Mouse (Mus musculus) C2C12 (cell line): ENCODE measurements around the gene Leng8.

Source experiments
- CTCF ChIP-seq: IDR thresholded peaks from one replicate; pipeline ENCODE4 v1.5.1; 2011; ENCODE audit not compliant: control insufficient read depth, insufficient read depth, insufficient read length
- FOSL1 ChIP-seq: IDR thresholded peaks from one replicate; pipeline ENCODE4 v1.8.0; 2011; ENCODE audit warnings: mild to moderate bottlenecking, low read length; ENCODE audit not compliant: poor library complexity, insufficient read depth, severe bottlenecking
- MAX ChIP-seq: IDR thresholded peaks from one replicate; pipeline ENCODE4 v1.6.1; 2011; ENCODE audit warnings: mild to moderate bottlenecking, control low read depth
- MYOD1 ChIP-seq: IDR thresholded peaks from one replicate; pipeline ENCODE4 v1.6.1; 2011; ENCODE audit warnings: low read depth; ENCODE audit not compliant: control insufficient read depth, insufficient read length
- MYOG ChIP-seq: IDR thresholded peaks from one replicate; pipeline ENCODE4 v1.6.1; 2011; ENCODE audit not compliant: control insufficient read depth, insufficient read length; ENCODE audit errors: extremely low read depth
- USF1 ChIP-seq: IDR thresholded peaks from one replicate; pipeline ENCODE4 v1.6.1; 2011; ENCODE audit warnings: low read depth, mild to moderate bottlenecking, control low read depth, moderate library complexity

DNA sequence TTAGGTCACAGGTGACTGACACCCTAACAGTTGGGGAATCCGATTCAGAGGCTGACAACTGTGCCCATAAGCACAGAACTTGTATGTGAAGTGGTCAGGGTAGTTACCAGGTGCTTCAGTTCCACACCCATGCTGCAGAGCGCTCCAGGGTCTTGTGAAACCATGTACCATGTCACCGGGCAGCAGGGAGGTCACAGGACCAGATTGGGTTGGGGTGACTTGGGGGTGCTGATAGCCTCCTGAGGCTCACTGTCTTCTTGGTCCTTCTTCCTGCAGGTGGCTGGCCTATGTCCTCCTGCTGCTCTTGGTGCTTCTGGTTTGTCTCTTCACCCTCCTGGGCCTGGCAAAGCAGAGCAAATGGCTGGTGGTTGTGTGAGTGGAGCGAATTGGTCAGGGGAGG is 8.9 kb upstream of the Leng8 start:
- TF ChIP-seq CTCF (no peak), USF1 (no peak), MAX (no peak), FOSL1 (no peak), MYOG (no peak), MYOD1 (no peak)
